Mouse (Mus musculus) limb, embryonic 10.5 days (tissue): Measurements from ENCODE around the gene Krt26. TPM values are rescaled to one million over a fixed set of nuclear protein-coding genes. Genes with fewer than 3 reads are reported as not detected.

ENCODE experiments used
- DNase-seq: peaks from one replicate; pipeline ENCODE4 v3.0.0-alpha.2; 2017; ENCODE audit warnings: low spot score
- H3K27ac ChIP-seq: fragments of 300-500 bp; sonication (generic); 2 replicates; pipeline ENCODE4 v1.5.1; 2016; ENCODE audit warnings: mild to moderate bottlenecking
- H3K27me3 ChIP-seq: fragments of 300-500 bp; sonication (generic); 2 replicates; pipeline ENCODE4 v1.6.1; 2016; ENCODE audit warnings: low read depth, mild to moderate bottlenecking; ENCODE audit not compliant: poor library complexity, severe bottlenecking
- H3K36me3 ChIP-seq: fragments of 300-500 bp; sonication (generic); 2 replicates; pipeline ENCODE4 v1.6.1; 2016; ENCODE audit warnings: mild to moderate bottlenecking, moderate library complexity
- H3K4me1 ChIP-seq: fragments of 300-500 bp; sonication (generic); 2 replicates; pipeline ENCODE4 v1.6.1; 2016
- H3K4me3 ChIP-seq: fragments of 300-500 bp; sonication (generic); 2 replicates; pipeline ENCODE4 v1.5.1; 2016; ENCODE audit warnings: mild to moderate bottlenecking, moderate library complexity
- H3K9me3 ChIP-seq: fragments of 300-500 bp; sonication (generic); replicated peaks from 2 replicates; pipeline ENCODE4 v1.6.1; 2016; ENCODE audit warnings: mild to moderate bottlenecking
- WGBS: fragments of 180-500 bp; shearing (Covaris S2); methylation state at CpG from one replicate; pipeline ENCODE4 v1.1.7; 2016; 5-methylcytosine and 5-hydroxymethylcytosine counted together
- polyA plus RNA-seq: library from polyadenylated mRNA; unstranded; fragments of >200 nt; fragmentation: Nextera tagmentation; extraction: Ambion mirVana; gene quantifications from 2 replicates; pipeline ENCODE4 v1.2.1, GENCODE M21; 2016

Krt26 gene
- polyA plus RNA-seq, 1 experiment from 2014 or later = not detected

- Histone ChIP-seq H3K27ac (no peak within 1 kb of the TSS), H3K36me3 (no peaks in the 10 kb centered on the region), H3K27me3 (no peaks in the 10 kb centered on the region), H3K4me3 (no peak within 1 kb of the TSS), H3K9me3 (no peaks in the 10 kb centered on the region), H3K4me1 (0 out of 2 replicates have a peak, but pooled peaks cover 6% of the 10 kb centered on the region)
- no peak for DNase-seq
- WGBS = 94% methylated on average over 11 of the region's 11 CpGs
Measured at GRCm38 (mm10) chr11:99322851-99323250, 14.9 kb downstream of the Krt26 start, which contains the start of gene Krt25. Gene Krt25, minus strand, starts transcription at chr11:99322951.

- no peak overlapping the region for H3K4me3 ChIP-seq
- no peak overlapping the region for H3K27ac ChIP-seq
- 90% methylated on average over 14 of the region's 14 CpGs for WGBS
- no peak for DNase-seq
- no peaks in the 10 kb centered on the region for H3K4me1 ChIP-seq
- H3K36me3 ChIP-seq = no peaks in the 10 kb centered on the region
- H3K9me3 ChIP-seq = no peaks in the 10 kb centered on the region
- H3K27me3 ChIP-seq = no peaks in the 10 kb centered on the region
Measured at GRCm38 (mm10) chr11:99321094-99321493, 16.7 kb downstream of the Krt26 start.

GRCm38 (mm10) chr11:99319127-99319526 is 18.6 kb downstream of the Krt26 start:
- H3K36me3 ChIP-seq = no peaks in the 10 kb centered on the region
- H3K4me1 ChIP-seq = no peaks in the 10 kb centered on the region
- H3K9me3 ChIP-seq = no peaks in the 10 kb centered on the region
- no peak overlapping the region for H3K4me3 ChIP-seq
- 82% methylated on average over 9 of the region's 9 CpGs for WGBS
- no peaks in the 10 kb centered on the region for H3K27me3 ChIP-seq
- no peak overlapping the region for H3K27ac ChIP-seq
- no peak for DNase-seq

- Histone ChIP-seq H3K36me3 (no peaks in the 10 kb centered on the region), H3K4me1 (no peaks in the 10 kb centered on the region), H3K27ac (no peak overlapping the region), H3K9me3 (no peaks in the 10 kb centered on the region), H3K4me3 (no peak overlapping the region), H3K27me3 (no peaks in the 10 kb centered on the region)
- no peak for DNase-seq
- 80% methylated on average over 8 of the region's 8 CpGs for WGBS
Measured at GRCm38 (mm10) chr11:99316543-99316942, 21.2 kb downstream of the Krt26 start.

GRCm38 (mm10) chr11:99314594-99314993 is 23.2 kb downstream of the Krt26 start:
- no peak overlapping the region for H3K4me3 ChIP-seq
- no peaks in the 10 kb centered on the region for H3K4me1 ChIP-seq
- no peak overlapping the region for H3K27ac ChIP-seq
- H3K27me3 ChIP-seq = no peaks in the 10 kb centered on the region
- no peaks in the 10 kb centered on the region for H3K36me3 ChIP-seq
- no peaks in the 10 kb centered on the region for H3K9me3 ChIP-seq
- 88% methylated on average over 2 of the region's 2 CpGs for WGBS
- no peak for DNase-seq

- H3K4me1 ChIP-seq = no peaks in the 10 kb centered on the region
- no peak for DNase-seq
- WGBS = 82% methylated on average over 1 of the region's 1 CpGs
- no peaks in the 10 kb centered on the region for H3K36me3 ChIP-seq
- H3K27me3 ChIP-seq = no peaks in the 10 kb centered on the region
- H3K9me3 ChIP-seq = no peaks in the 10 kb centered on the region
- no peak overlapping the region for H3K4me3 ChIP-seq
- no peak overlapping the region for H3K27ac ChIP-seq
Measured at GRCm38 (mm10) chr11:99310882-99311281, 26.9 kb downstream of the Krt26 start.

GRCm38 (mm10) chr11:99307579-99307978 is 30.2 kb downstream of the Krt26 start:
- no peaks in the 10 kb centered on the region for H3K27me3 ChIP-seq
- H3K27ac ChIP-seq = no peak overlapping the region
- WGBS = 28% methylated on average over 2 of the region's 2 CpGs
- H3K4me1 ChIP-seq = no peaks in the 10 kb centered on the region
- no peaks in the 10 kb centered on the region for H3K9me3 ChIP-seq
- DNase-seq = peak; percentile 77
- no peaks in the 10 kb centered on the region for H3K36me3 ChIP-seq
- no peak overlapping the region for H3K4me3 ChIP-seq

- Histone ChIP-seq H3K27ac (no peak overlapping the region), H3K4me1 (no peaks in the 10 kb centered on the region), H3K36me3 (no peaks in the 10 kb centered on the region), H3K4me3 (no peak overlapping the region), H3K9me3 (no peaks in the 10 kb centered on the region), H3K27me3 (0 out of 2 replicates have a peak, but pooled peaks cover 5% of the 10 kb centered on the region)
- no peak for DNase-seq
- WGBS = 60% methylated on average over 5 of the region's 5 CpGs
Measured at GRCm38 (mm10) chr11:99295039-99295438, 42.7 kb downstream of the Krt26 start.

- 61% methylated on average over 5 of the region's 5 CpGs for WGBS
- H3K9me3 ChIP-seq = no peaks in the 10 kb centered on the region
- 0 out of 2 replicates have a peak, but pooled peaks cover 5% of the 10 kb centered on the region for H3K27me3 ChIP-seq
- peak; percentile 48 for DNase-seq
- no peak overlapping the region for H3K27ac ChIP-seq
- H3K36me3 ChIP-seq = no peaks in the 10 kb centered on the region
- no peak overlapping the region for H3K4me3 ChIP-seq
- H3K4me1 ChIP-seq = no peaks in the 10 kb centered on the region
Measured at GRCm38 (mm10) chr11:99292846-99293245, 44.9 kb downstream of the Krt26 start.

GRCm38 (mm10) chr11:99284833-99285312 is 52.9 kb downstream of the Krt26 start, which contains the start of gene Krt24:
Gene Krt24, minus strand, starts transcription at chr11:99285262.
- H3K4me1 ChIP-seq = peaks cover 5% of the 10 kb centered on the region
- H3K27ac ChIP-seq = no peak within 1 kb of the TSS
- H3K36me3 ChIP-seq = no peaks in the 10 kb centered on the region
- H3K4me3 ChIP-seq = no peak within 1 kb of the TSS
- peaks cover 5% of the 10 kb centered on the region for H3K27me3 ChIP-seq
- no peaks in the 10 kb centered on the region for H3K9me3 ChIP-seq
- no peak for DNase-seq
- 46% methylated on average over 11 of the region's 11 CpGs for WGBS

- no peaks in the 10 kb centered on the region for H3K36me3 ChIP-seq
Measured at GRCm38 (mm10) chr11:99284011-99284410, 53.8 kb downstream of the Krt26 start.

GRCm38 (mm10) chr11:99283334-99283733 is 54.4 kb downstream of the Krt26 start:
- Histone ChIP-seq H3K4me3 (no peak overlapping the region), H3K27ac (no peak overlapping the region), H3K36me3 (no peaks in the 10 kb centered on the region), H3K27me3 (peaks cover 5% of the 10 kb centered on the region), H3K4me1 (peaks cover 5% of the 10 kb centered on the region), H3K9me3 (no peaks in the 10 kb centered on the region)
- DNase-seq = no peak
- 54% methylated on average over 4 of the region's 4 CpGs for WGBS

More at GRCm38 (mm10) chr11:99284011-99284410, 53.8 kb downstream of the Krt26 start:
- 89% methylated on average over 5 of the region's 5 CpGs for WGBS
- no peak overlapping the region for H3K27ac ChIP-seq
- H3K4me1 ChIP-seq = peaks cover 5% of the 10 kb centered on the region
- no peak overlapping the region for H3K4me3 ChIP-seq
- no peak for DNase-seq
- no peaks in the 10 kb centered on the region for H3K9me3 ChIP-seq
- H3K27me3 ChIP-seq = peaks cover 5% of the 10 kb centered on the region

GRCm38 (mm10) chr11:99281116-99281515 is 56.6 kb downstream of the Krt26 start:
- Histone ChIP-seq H3K27ac (no peak overlapping the region), H3K9me3 (no peaks in the 10 kb centered on the region), H3K36me3 (no peaks in the 10 kb centered on the region), H3K4me3 (no peak overlapping the region), H3K27me3 (peaks cover 5% of the 10 kb centered on the region), H3K4me1 (peaks cover 5% of the 10 kb centered on the region)
- WGBS = 86% methylated on average over 9 of the region's 9 CpGs
- DNase-seq = no peak

- 83% methylated on average over 5 of the region's 5 CpGs for whole genome bisulfite sequencing
- Histone ChIP-seq H3K9me3 (no peaks in the 10 kb centered on the region), H3K27ac (no peak overlapping the region), H3K27me3 (peaks cover 5% of the 10 kb centered on the region), H3K4me3 (no peak overlapping the region), H3K36me3 (no peaks in the 10 kb centered on the region), H3K4me1 (peaks cover 4% of the 10 kb centered on the region)
- DNase-seq = no peak
Measured at GRCm38 (mm10) chr11:99279986-99280385, 57.8 kb downstream of the Krt26 start.
